Mouse (Mus musculus) urinary bladder, postnatal 36 days (tissue): ENCODE data around the gene Ppp1r1c.

Source experiments
- DNase-seq, 2 experiments: peaks; one replicate each; pipeline ENCODE4 v3.0.0; 2022; ENCODE audit warnings: low spot score in 2 of 2, mixed read lengths in 1 of 2

The Ppp1r1c gene

DNA sequence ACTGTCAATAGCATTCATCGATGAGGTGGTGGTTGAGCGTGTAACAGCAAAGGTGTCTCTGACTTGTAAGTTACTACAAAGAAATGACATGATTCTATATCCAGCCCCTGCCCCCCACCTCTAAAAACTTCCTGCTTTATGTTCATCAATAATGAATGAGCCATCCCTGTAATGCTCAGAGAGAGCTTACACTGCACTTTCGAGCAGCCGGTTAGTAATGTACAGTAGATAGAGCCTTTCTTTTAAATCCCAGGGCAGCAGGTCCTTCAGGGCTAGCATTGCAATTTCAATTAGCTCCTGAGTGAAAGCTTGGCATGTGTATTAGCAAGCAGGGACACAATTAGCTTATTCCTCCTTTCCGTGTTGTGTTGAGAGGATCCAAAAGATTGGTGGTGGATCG is at the start of gene Ppp1r1c:
Gene Ppp1r1c, plus strand, starts transcription at position 206 of the 400 bp plus-strand sequence.
- DNase-seq: no peak

DNA sequence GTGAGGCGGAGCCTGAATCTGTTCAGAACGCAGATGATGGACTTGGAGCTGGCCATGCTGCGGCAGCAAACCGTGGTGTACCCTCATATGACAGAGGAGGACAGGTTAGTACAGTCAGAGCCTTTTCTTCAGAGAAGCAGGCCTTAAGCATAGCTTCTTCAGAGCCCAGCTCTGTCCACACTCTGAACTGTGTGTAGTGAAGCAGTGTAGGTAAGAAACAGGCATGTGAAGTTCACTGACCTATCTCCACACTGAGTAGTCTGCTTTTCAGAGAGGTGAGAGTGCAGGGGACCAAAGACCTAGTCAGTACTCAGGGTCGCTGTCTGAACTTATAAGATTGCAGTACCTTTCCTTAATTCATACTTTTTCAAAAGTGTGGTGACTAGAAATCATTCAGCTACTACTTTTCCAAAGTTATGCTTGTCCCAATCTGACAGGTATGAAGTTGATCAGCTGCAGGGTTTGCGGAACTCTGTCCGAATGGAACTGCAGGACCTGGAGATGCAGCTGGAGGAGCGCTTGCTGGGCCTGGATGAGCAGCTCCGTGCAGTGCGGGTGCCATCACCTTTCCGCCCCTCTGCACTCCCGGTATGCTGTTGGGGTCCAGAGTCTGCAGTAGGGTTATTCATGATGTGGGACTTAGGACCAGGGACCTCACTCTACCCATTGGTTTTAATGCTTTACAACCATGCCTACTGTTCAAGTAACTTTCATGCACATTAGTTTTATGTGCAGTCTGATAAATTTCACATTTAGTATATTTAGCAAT is 47.0 kb upstream of the Ppp1r1c start:
- DNase-seq: no peak

- no peak for DNase-seq
Measured at GRCm38 (mm10) chr2:79661486-79662104, 46.0 kb upstream of the Ppp1r1c start.

- no peak for DNase-seq
Measured at GRCm38 (mm10) chr2:79664532-79665286, 42.9 kb upstream of the Ppp1r1c start.

GRCm38 (mm10) chr2:79665492-79665891 is 42.1 kb upstream of the Ppp1r1c start:
- DNase-seq: no peak

DNA sequence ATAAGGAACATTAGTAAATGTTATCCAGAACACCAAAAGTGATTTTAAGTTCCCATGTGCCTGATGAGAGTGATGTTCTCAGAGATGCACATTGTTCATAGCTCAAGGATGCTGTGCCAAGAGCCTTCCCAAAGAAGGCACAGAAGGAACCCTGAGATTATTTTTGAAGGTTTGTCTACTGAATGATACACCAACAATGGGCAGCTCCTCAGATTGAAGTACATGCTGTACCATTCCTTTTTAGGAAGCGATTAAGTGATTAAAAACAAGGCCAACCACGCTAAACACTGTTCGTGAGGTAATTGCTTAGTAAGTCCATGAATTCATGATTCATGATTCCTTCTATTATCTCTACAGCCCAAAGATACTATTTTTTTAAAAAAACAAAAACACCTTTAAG is 32.3 kb upstream of the Ppp1r1c start:
- no peak for DNase-seq

DNA sequence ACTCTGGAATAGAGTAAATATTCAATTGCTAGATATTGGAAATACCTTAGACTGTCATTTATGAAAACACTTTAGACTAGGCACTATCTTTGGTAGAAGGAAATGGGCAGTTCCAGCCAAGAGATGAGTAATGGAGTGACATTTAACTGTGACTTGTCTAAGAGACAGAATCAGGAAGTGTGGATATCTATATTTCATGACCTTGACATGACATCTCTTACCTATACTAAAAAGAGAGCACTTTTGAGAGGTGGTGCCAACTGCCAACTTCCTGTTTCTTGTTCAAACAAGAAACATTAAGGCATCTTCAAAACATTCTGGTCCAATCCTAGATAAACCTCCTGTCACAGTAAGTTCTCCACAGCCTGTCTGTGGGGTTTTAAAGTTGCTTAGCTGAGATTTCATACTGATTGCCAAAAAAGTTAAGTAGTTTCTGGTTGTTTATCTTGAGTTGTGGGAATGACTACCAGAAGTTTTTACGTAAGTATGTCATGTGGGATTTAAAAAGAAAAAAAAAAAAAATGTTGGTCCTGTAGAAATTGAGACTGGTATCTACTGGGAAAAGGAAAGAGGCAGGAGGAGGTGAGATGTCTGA is 29.8 kb upstream of the Ppp1r1c start:
- DNase-seq: no peak

GRCm38 (mm10) chr2:79681672-79682071 is 25.9 kb upstream of the Ppp1r1c start:
- DNase-seq: no peak

DNA sequence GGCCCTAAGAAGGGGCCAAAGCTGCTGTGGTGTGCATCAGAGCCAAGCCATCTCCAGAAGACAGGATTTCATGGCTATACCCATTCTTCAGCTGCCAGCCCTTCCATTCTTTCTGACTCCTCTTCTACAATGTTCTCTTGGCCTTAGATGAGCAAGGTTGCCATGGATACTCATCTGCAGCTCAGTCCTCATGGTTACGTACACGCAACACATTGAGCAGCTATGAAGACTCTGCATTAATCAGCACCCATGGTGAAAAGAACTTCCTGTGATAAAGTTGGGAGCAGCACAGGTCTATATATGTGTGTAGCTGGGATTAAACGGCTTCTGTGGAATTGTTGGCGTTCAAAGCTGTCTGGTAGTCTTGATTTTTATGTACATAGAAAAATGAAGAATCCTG is 24.3 kb upstream of the Ppp1r1c start:
- DNase-seq: no peak

DNA sequence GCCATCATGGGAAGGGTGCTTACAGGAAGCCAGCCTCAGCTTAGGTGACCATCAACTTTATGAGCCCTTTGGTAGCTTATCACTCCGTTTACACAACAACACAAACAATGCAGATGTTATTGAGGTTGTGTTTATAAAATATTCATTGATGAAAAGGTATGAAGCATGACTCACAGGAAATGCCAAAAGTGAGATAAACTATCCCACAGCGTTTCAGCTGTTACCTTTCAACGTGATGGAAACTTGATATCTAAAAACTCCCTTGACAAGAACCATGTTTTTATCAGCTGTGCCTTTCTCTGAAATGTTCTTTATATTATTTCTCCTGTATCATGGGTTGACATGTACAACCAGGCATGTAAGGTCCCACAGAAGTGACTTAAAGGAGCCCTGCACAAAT is 16.7 kb upstream of the Ppp1r1c start:
- no peak for DNase-seq

DNA sequence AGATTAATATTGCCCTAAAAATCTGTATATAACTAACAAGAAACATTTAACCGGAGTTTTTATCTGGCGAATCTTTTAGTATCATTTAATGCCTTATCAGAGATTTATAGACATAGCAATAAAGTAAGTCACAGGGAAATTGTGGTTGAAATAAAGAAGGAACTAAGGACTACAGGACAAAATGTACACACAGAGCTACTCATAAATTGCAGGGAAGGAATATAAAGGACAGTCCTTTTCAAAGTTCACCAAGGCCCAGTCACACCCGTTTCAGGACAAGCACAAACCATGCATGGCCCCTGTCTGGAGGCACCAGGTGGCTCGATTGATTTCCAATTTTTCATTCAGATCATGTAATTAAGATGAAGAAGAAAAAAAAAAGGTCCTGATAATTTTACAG is 12.4 kb upstream of the Ppp1r1c start:
- no peak for DNase-seq

GRCm38 (mm10) chr2:79695939-79696338 is 11.6 kb upstream of the Ppp1r1c start:
- no peak for DNase-seq

DNA sequence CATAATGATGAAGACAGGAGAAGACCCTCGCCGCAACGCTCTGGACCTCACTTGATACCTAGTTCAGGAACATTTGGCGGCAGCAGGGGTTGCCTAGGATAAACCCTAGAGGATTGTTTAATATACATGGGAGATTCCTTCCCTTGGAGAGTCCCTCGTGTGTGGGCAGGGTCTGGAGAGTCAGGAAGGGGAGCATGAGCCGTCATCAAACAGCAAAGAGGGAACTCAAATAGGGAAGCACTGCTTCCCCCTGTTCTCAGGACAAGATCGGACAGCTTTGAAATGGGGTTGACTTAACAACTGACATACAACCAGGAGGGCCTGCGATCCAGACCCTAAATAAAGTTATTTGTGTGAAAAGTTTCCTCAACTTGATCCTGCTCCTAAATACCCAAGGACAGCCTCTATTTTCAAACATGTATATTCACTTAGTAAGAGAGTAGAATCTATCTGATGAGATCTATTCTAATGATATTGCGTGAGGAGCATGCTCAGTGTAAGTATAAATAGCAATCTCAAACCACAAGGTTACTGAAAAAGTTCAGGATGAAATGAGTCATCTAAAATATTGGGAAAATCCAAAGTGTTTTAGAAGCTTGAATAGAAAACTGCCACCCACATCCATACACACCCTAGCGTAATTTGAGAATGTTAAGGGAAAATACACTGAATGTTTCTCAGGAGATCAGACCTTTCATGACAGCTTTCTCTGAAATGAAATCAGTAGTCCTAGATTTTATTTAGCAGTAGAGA is 10.9 kb upstream of the Ppp1r1c start:
- no peak for DNase-seq

DNA sequence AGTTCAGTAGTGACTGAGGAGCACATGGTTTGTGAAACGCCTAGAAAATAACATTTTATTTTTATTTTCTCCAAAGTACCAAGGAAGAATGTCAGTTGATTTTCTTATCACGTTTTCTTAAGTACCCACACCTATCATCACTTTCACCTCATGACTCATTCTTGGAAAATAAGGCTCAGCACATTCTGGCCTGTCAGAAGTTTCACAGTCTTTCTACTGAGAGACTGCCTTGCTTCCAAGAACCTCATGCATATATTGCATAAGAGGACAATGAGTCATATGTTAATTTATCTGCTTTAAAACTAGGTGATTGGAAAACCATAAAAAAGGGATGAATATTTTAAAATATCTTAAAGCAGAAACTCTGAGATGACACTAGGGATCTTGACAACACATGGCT is 9.4 kb upstream of the Ppp1r1c start:
- no peak for DNase-seq

- no peak for DNase-seq
Measured at GRCm38 (mm10) chr2:79704773-79705172, 2.8 kb upstream of the Ppp1r1c start.

DNA sequence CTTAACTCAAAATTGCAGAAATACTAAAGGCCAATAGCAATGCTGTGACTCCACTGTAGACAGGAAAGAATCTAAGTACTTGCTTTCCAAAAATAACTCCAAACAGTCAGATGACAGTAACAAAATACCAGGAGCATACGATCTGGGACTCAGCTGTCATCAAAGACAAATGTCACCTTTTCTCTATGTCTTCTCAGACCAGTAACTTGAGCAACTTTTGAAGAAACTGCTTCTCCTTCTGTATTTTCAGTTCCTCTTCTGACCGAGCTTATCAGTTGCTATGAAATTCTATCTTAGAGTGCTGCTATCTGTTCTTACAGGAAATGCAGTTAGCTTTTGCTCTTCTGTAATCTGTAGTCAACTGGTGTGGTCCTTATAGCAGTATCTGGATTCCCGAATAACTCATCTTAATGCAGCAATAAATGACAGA is 6.1 kb downstream of the Ppp1r1c start:
- no peak for DNase-seq

DNA sequence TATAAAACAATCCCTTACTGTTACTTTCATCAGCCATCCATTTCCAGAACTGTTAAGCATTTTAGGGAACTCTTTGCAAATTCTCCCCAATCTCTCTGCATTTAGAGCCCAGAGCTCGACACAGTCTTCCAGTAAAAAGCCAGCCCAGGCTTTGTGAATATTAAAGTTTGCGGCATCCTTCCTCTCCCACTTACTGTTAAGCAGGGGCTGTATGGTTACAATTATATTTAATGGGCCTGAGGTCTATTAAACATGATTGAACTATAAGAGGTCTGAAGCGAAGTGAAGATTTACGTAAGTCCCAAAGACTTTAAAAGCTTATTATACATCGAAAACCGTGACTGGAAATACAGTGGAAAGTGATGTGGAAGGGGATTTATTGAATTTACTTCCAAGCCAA is 7.2 kb downstream of the Ppp1r1c start:
- DNase-seq: no peak

GRCm38 (mm10) chr2:79715925-79716324 is 8.3 kb downstream of the Ppp1r1c start:
- no peak for DNase-seq

- no peak for DNase-seq
Measured at GRCm38 (mm10) chr2:79717846-79718245, 10.3 kb downstream of the Ppp1r1c start.

DNA sequence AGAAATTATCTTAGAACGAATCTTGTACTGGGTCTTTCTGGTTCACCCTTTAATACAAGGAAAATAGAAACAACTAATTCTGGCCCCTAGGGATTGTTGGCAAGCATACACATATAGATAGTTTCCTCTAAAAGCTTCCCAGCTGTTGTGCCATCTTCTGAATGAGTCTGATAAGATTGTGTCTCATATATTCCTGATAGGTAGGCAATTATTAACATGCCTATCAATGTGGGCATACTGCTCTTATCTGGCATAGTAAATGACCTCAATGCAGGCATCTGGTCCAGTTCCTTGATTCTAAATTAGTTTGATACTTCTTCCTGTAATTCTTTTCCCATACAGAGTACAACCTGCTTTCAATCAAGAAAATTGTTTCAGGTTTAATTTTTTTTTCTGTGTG is 14.8 kb downstream of the Ppp1r1c start:
- no peak for DNase-seq

DNA sequence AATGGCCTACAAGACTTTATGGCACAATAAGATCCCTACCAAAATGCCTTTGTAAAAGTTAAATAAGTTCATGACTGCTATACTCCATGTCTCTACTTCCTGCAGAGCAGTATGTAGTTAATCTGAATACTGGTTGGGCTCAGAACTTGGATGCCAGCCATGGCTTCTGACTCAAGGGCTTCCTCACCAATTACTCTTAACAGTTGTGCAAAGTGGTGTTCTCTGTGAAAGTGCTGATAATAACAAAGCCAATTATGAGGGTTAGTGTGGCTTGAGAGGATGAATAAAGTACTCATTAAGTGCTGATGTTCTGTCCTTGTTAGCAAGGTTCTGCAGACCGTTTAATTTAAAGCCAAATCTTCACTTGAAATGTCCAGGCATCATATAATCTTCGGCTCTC is 31.4 kb downstream of the Ppp1r1c start:
- peak in 1 of 2 experiments; percentile 12 for DNase-seq

GRCm38 (mm10) chr2:79741966-79742365 is 34.4 kb downstream of the Ppp1r1c start:
- DNase-seq: no peak
